Mouse (Mus musculus) cerebellum, adult (tissue): Measurements from ENCODE around the gene Cdc25a.

ENCODE experiments used
- ATAC-seq: cut with Nextera tagmentation; 2 replicates; pipeline ENCODE4 v1.9.2; 2017; ENCODE audit warnings: mild to moderate bottlenecking, moderate library complexity, mixed read lengths; ENCODE audit not compliant: insufficient number of reproducible peaks, low FRiP score, low TSS enrichment

Gene Cdc25a

GRCm38 (mm10) chr9:109891501-109891900 lies 16.1 kb downstream of the Cdc25a start:
- peak; percentile 43; the same call in 1 of the 2 replicates for ATAC-seq

GRCm38 (mm10) chr9:109892651-109893250 lies 17.4 kb downstream of the Cdc25a start:
- ATAC-seq, result peak; percentile 49; the same call in 1 of the 2 replicates

- ATAC-seq, result no peak
These were observed 19.2 kb downstream of the Cdc25a start for GRCm38 (mm10) chr9:109894413-109895090.

- no peak for ATAC-seq
These were observed 20.2 kb downstream of the Cdc25a start for GRCm38 (mm10) chr9:109895593-109895992.

- no peak for ATAC-seq
These were observed 21.1 kb downstream of the Cdc25a start for GRCm38 (mm10) chr9:109896253-109897150.

- no peak for ATAC-seq
These were observed 22.6 kb downstream of the Cdc25a start for GRCm38 (mm10) chr9:109898027-109898426.

- ATAC-seq, result no peak
These were observed 24.0 kb downstream of the Cdc25a start for GRCm38 (mm10) chr9:109899361-109899760.

GRCm38 (mm10) chr9:109899774-109900173 lies 24.4 kb downstream of the Cdc25a start:
- no peak for ATAC-seq

- ATAC-seq, result no peak
These were observed 25.2 kb downstream of the Cdc25a start for GRCm38 (mm10) chr9:109900604-109901003.

- ATAC-seq, result no peak
These were observed 26.9 kb downstream of the Cdc25a start for GRCm38 (mm10) chr9:109902246-109902645.

- no peak for ATAC-seq
These were observed 27.4 kb downstream of the Cdc25a start for GRCm38 (mm10) chr9:109902740-109903139.

- no peak for ATAC-seq
These were observed 31.9 kb downstream of the Cdc25a start for GRCm38 (mm10) chr9:109907300-109907699.

- no peak for ATAC-seq
These were observed 32.5 kb downstream of the Cdc25a start for GRCm38 (mm10) chr9:109907774-109908465.

- no peak for ATAC-seq
These were observed 33.7 kb downstream of the Cdc25a start for GRCm38 (mm10) chr9:109909102-109909501.

GRCm38 (mm10) chr9:109909926-109910325 lies 34.5 kb downstream of the Cdc25a start:
- ATAC-seq, result no peak

GRCm38 (mm10) chr9:109911779-109912178 lies 36.4 kb downstream of the Cdc25a start:
- no peak for ATAC-seq

- no peak for ATAC-seq
These were observed 39.0 kb downstream of the Cdc25a start for GRCm38 (mm10) chr9:109914269-109914926.

GRCm38 (mm10) chr9:109917931-109918330 lies 42.6 kb downstream of the Cdc25a start:
- no peak for ATAC-seq

GRCm38 (mm10) chr9:109929131-109929530 lies 53.8 kb downstream of the Cdc25a start:
- ATAC-seq, result no peak

- no peak for ATAC-seq
These were observed 54.7 kb downstream of the Cdc25a start for GRCm38 (mm10) chr9:109930063-109930462.
